Mouse (Mus musculus) hindbrain, embryonic 15.5 days (tissue): ENCODE results near the gene Prss29. TPM values are rescaled to one million over a fixed set of nuclear protein-coding genes. Genes with fewer than 3 reads are reported as not detected.

ENCODE experiments used
- ATAC-seq: fragments of 200-750 bp; cut with Nextera tagmentation; 2 replicates; pipeline ENCODE4 v1.8.0; 2017; ENCODE audit warnings: low read depth, moderate number of reproducible peaks, moderate TSS enrichment; ENCODE audit not compliant: low FRiP score
- H3K27ac ChIP-seq: fragments of 300-500 bp; sonication (generic); replicated peaks from 2 replicates; pipeline ENCODE4 v1.5.1; 2015; ENCODE audit warnings: mild to moderate bottlenecking, inconsistent platforms
- H3K27me3 ChIP-seq: fragments of 300-500 bp; sonication (generic); 2 replicates; pipeline ENCODE4 v1.6.1; 2015; ENCODE audit warnings: control low read depth, inconsistent platforms
- H3K36me3 ChIP-seq: fragments of 300-500 bp; sonication (generic); 2 replicates; pipeline ENCODE4 v1.6.1; 2015; ENCODE audit warnings: control low read depth, inconsistent platforms
- H3K4me1 ChIP-seq: fragments of 300-500 bp; sonication (generic); replicated peaks from 2 replicates; pipeline ENCODE4 v1.6.1; 2015; ENCODE audit warnings: control low read depth, inconsistent platforms
- H3K4me2 ChIP-seq: fragments of 300-500 bp; sonication (generic); 2 replicates; pipeline ENCODE4 v1.6.1; 2015; ENCODE audit warnings: moderate library complexity, mild to moderate bottlenecking, inconsistent platforms
- H3K4me3 ChIP-seq: fragments of 300-500 bp; sonication (generic); 2 replicates; pipeline ENCODE4 v1.5.1; 2015; ENCODE audit warnings: mild to moderate bottlenecking, inconsistent platforms
- H3K9ac ChIP-seq: fragments of 300-500 bp; sonication (generic); 2 replicates; pipeline ENCODE4 v1.6.1; 2015; ENCODE audit warnings: inconsistent platforms
- H3K9me3 ChIP-seq: fragments of 300-500 bp; sonication (generic); 2 replicates; pipeline ENCODE4 v1.6.1; 2016; ENCODE audit warnings: control low read depth, inconsistent platforms
- WGBS: fragments of 180-500 bp; shearing (Covaris S2); methylation state at CpG from one replicate; pipeline ENCODE4 v1.1.7; 2015; 5-methylcytosine and 5-hydroxymethylcytosine counted together
- polyA plus RNA-seq: library from polyadenylated mRNA; unstranded; fragments of >200 nt; fragmentation: Nextera tagmentation; extraction: Ambion mirVana; gene quantifications from 2 replicates; pipeline ENCODE4 v1.2.1, GENCODE M21; 2015

The Prss29 gene
- polyA plus RNA-seq, 1 experiment from 2014 or later: not detected

DNA sequence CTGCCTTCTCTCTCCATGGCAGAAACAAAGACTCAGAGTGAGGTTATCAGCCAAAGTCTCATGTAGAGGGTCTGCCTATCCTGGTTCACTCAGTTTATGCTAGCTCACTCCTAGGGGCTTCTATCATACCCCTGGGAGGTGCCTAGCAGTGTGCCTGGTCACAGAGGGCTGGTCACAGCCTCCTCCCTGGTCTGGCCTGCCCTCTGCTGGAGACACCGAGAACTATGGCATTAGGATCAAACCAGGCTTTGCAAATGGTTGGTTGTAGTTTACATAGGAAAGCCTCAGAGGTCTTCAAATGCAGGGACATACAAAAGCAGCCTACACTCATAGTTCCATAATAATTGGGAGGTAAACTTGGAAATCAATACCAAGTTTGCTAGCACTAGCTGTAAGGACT, 45.3 kb downstream of the Prss29 start:
- WGBS: 6% methylated on average over 1 of the region's 1 CpGs
- Histone ChIP-seq H3K27ac (no peak overlapping the region), H3K4me2 (no peak overlapping the region), H3K9ac (no peak overlapping the region), H3K9me3 (no peaks in the 10 kb centered on the region), H3K4me3 (no peak overlapping the region), H3K27me3 (no peaks in the 10 kb centered on the region), H3K4me1 (no peaks in the 10 kb centered on the region), H3K36me3 (no peaks in the 10 kb centered on the region)
- no peak for ATAC-seq

DNA sequence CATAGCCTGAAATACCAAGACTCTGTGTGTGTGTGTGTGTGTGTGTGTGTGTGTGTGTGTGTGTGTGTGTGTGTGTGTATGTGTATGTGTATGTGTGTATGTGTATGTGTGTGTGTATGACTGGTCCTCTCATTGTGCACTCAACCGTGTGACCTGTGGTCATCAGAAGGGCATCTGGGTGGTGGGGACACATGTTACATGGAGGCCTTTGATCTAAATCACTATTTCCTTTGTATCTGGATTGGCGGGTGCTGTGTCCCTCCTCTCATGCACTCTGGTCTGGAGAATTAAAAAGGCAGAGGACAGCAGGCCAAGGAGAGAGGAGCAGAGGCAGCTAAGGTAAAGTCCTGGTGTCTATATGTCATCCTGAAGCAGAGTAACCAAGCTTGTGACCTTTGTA, 47.6 kb downstream of the Prss29 start, which contains the start of gene Tpsb2:
Tpsb2 (plus strand) TSS at position 301 of the 400 bp plus-strand sequence.
- Histone ChIP-seq H3K9me3 (no peaks in the 10 kb centered on the region), H3K27ac (no peak within 1 kb of the TSS), H3K27me3 (no peaks in the 10 kb centered on the region), H3K4me3 (no peak within 1 kb of the TSS), H3K9ac (no peak within 1 kb of the TSS), H3K36me3 (no peaks in the 10 kb centered on the region), H3K4me2 (no peak within 1 kb of the TSS), H3K4me1 (no peaks in the 10 kb centered on the region)
- no peak for ATAC-seq
- 92% methylated on average over 2 of the region's 2 CpGs for WGBS

- Histone ChIP-seq H3K27me3 (no peaks in the 10 kb centered on the region), H3K9ac (no peak within 1 kb of the TSS), H3K27ac (no peak within 1 kb of the TSS), H3K4me1 (no peaks in the 10 kb centered on the region), H3K4me3 (no peak within 1 kb of the TSS), H3K9me3 (no peaks in the 10 kb centered on the region), H3K4me2 (no peak within 1 kb of the TSS), H3K36me3 (no peaks in the 10 kb centered on the region)
- 80% methylated on average over 3 of the region's 3 CpGs for WGBS
- no peak for ATAC-seq
These were observed 50.5 kb downstream of the Prss29 start, which contains the start of gene Tpsg1 for GRCm38 (mm10) chr17:25368973-25369372. Tpsg1 (plus strand) TSS chr17:25369273.

Other genes starting within 250 kb of the Prss29 start
- gene Tmem204, start 235.1 kb upstream of the Prss29 start, polyA plus RNA-seq: 10.9 TPM in 2 replicates
- 51.3 and 58.9 TPM in 2 replicates for gene Telo2, start 202.7 kb upstream of the Prss29 start, polyA plus RNA-seq
- not detected in 2 replicates for gene Ptx4, start 197.9 kb upstream of the Prss29 start, polyA plus RNA-seq
- 29.4 and 32.2 TPM in 2 replicates for gene Clcn7, start 185.3 kb upstream of the Prss29 start, polyA plus RNA-seq
- not detected in 2 replicates for gene Ccdc154, start 156.2 kb upstream of the Prss29 start, polyA plus RNA-seq
- gene Gm38655, start 143.2 kb upstream of the Prss29 start, polyA plus RNA-seq: not detected in 2 replicates
- gene BC003965, start 134.1 kb upstream of the Prss29 start, polyA plus RNA-seq: 31.1 and 31.5 TPM in 2 replicates
- gene Unkl, start 130.3 kb upstream of the Prss29 start, polyA plus RNA-seq: 15.1 and 16.2 TPM in 2 replicates
- gene Gnptg, start 78.5 kb upstream of the Prss29 start, polyA plus RNA-seq: 104 and 107 TPM in 2 replicates
- gene Tsr3, start 78.5 kb upstream of the Prss29 start, polyA plus RNA-seq: 60.2 and 61.4 TPM in 2 replicates
- 19.6 and 20.4 TPM in 2 replicates for gene Baiap3, start 62.3 kb upstream of the Prss29 start, polyA plus RNA-seq
- 447 and 462 TPM in 2 replicates for gene Ube2i, start 44.0 kb upstream of the Prss29 start, polyA plus RNA-seq
- 0.13 TPM in 1 of 2 replicates, not detected in the other for gene Prss34, start 20.3 kb upstream of the Prss29 start, polyA plus RNA-seq
- not detected in 2 replicates for gene Prss28, start 10.0 kb upstream of the Prss29 start, polyA plus RNA-seq
- not detected in 2 replicates for gene Tpsab1, start 26.9 kb downstream of the Prss29 start, polyA plus RNA-seq
- 0.14 and 0.23 TPM in 2 replicates for gene Tpsb2, start 47.7 kb downstream of the Prss29 start, polyA plus RNA-seq
- 0.64 and 0.79 TPM in 2 replicates for gene Tpsg1, start 50.6 kb downstream of the Prss29 start, polyA plus RNA-seq
- gene Cacna1h, start 115.1 kb downstream of the Prss29 start, polyA plus RNA-seq: 10.0 and 10.6 TPM in 2 replicates
- gene Tekt4, start 136.0 kb downstream of the Prss29 start, polyA plus RNA-seq: 1.1 and 1.3 TPM in 2 replicates
- 0.64 and 0.77 TPM in 2 replicates for gene Sstr5, start 178.6 kb downstream of the Prss29 start, polyA plus RNA-seq